Mouse (Mus musculus): ENCODE measurements around the gene Eapp.

Eapp gene

DNA sequence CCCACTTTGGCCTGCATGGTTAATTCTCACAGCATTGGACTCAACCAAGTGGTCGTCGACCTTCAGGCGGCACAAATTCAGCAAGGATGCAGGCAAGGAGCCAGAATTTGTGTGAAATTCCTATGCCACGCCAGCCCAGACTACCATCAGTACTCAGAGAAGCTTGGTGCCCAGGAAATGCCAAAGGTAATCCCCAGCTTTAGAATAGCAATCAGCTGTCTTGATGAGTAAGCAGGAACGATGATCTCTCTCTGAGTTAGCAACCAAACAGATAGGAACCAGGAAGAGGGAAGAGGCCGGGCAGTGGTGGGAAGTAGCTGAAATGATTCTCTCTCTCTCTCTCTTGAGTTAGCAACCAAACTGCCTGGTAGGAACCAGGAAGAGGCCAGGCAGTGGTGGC lies 55.4 kb downstream of the Eapp start:
- DNase-seq (ENCODE audit: low spot score in 2 of 2): peak in 1 of 2 experiments; percentile 22

DNA sequence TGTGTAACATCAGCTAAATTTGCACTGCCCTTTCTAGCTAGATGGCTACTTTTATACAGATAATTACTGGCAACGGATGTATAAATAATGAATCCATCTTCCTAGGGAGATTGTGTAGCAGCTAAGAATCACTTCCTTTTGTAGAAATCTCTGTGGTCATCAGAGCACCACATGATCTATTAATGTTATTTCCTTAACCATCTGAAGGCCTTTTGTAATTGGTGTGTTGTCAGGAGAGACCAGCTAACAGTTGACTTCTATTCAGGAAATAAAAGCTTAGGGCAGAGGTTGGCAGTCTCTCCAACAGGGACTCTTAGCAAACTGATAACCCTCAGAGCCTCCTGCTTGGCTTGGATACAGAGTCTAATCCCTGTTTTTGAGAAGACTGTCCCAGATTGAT lies 58.7 kb downstream of the Eapp start:
- no peak for DNase-seq (ENCODE audit: low spot score in 2 of 2)

DNA sequence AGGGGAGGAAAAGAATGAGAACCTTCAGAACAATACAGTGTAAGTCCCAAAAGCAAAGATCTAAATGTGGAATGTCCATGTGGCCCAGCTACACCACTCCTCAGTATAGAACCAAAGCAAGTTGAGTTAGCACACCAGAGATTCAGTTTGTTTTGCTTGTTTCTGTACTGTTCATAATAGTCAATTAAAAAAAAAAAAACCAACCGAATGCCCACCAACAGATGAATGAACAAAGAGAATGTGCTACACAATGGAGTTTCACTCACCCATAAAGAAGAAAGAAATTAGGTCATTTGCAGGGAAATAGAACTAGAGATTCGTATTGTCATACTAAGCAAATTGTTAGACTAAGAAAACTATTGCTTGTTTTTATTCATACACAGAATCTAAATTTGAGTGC lies 63.6 kb downstream of the Eapp start:
- no peak for DNase-seq (ENCODE audit: low spot score in 2 of 2)

DNA sequence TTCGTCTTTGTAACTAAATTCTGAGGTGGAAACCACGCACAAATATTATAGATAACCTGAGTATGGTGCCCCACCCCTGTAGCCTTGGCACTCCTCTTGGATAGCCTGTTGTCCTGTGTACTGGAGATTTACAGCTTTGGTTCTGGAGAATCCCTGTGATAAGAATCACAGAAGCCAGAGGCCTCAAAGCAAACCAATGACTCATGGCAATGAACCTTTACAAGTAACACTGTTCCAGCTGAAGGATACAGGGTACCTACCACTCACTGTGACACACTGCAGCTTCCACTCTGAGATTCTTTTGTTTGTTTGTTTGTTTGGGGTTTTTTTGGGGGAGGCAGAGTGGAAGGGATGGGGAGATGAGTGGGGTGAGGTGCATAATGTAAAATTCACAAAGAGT lies 73.8 kb downstream of the Eapp start:
- no peak for DNase-seq (ENCODE audit: low spot score in 2 of 2)

All from frontal cortex, postnatal 36 days (tissue).